Mouse (Mus musculus): ENCODE measurements around the gene Nrap. TPM values are rescaled to one million over a fixed set of nuclear protein-coding genes. Genes with fewer than 3 reads are reported as not detected.

The Nrap gene
- polyA plus RNA-seq, 1 experiment from 2014 or later, result 0.21 TPM

DNA sequence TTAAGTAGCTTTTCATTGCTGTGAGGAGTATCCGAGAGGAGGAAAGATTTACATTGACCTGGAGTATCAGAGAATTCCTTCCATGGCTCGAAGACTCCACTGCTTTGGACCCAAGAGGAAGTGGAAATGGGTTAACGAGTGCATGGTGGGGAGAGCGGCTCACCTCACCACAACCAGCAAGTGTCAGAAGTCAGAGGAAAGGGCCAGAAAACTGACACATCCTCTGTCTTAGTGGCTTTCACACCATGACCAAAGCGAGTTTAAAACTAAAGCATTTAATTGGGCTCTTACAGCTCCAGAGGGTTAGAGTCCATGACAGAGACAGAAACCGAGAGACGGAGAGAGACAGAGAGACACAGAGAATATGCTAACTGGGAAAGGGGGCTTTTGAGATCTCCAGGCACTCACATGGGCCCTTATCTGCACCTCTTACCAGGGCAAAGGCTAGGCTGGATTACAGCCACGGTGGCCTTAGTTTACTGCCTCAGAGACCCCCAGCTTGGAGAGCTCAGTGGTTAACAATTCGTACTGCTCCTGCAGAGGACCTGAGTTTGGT, 3.6 kb upstream of the Nrap start:
- Histone ChIP-seq H3K4me1 (ENCODE audit: control insufficient read depth, insufficient read depth, low read length) (peaks cover 6% of the 10 kb centered on the region), H3K4me3 (ENCODE audit: low read depth, low read length) (no peak overlapping the region), H3K9ac (ENCODE audit: low read length) (no peak overlapping the region), H3K27me3 (ENCODE audit: control insufficient read depth, insufficient read depth, low read length) (no peaks in the 10 kb centered on the region), H3K36me3 (ENCODE audit: control insufficient read depth, insufficient read depth, low read length) (no peaks in the 10 kb centered on the region), H3K27ac (replicated peaks; ENCODE audit: low read depth, low read length) (no peak overlapping the region), H3K4me2 (ENCODE audit: low read depth, severe bottlenecking) (no peak overlapping the region), H3K9me3 (ENCODE audit: control insufficient read depth, low read length) (no peaks in the 10 kb centered on the region)
- 77% methylated on average over 9 of the region's 9 CpGs for WGBS
- DNase-seq (ENCODE audit: low spot score) (no peak), ATAC-seq (ENCODE audit: insufficient number of reproducible peaks, low FRiP score, low TSS enrichment, low read depth) (no peak)

DNA sequence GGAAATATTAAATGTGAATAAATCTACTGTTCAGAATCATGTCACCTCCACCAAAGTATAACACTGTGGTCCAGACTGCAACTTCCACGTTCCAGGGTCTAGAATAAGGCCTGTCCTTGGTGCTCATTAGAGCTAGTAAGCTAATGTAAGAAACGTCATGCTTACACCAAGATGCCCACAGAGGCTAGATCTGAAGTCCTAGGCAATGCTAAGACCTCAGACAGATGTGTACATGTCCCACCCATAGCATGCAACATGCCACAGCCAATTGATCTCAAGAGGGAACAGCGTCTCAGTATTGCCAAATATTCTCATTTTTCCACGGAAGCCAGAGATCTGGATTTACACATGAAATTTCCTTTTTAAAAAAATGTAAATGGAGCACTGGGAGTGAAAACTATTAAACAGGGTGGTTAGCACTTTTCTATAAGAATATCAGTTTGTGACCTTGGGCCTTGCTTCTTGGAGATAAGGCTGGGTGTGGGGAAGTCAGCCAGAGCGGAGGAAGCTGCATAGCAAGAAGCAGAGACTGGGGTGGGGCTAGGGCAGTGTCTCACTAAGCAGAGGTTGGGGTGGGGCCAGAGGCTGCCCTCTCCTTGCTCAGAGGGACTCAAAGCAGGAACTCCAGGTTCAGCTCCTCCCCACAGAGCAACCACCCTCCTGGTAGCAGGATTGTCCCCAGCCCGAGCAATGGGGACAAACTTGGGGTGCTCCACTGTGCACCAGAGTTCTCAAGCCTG, 1.6 kb upstream of the Nrap start:
- ATAC-seq (ENCODE audit: insufficient number of reproducible peaks, low FRiP score, low TSS enrichment, low read depth) (no peak), DNase-seq (ENCODE audit: low spot score) (no peak)
- Histone ChIP-seq H3K27ac (replicated peaks; ENCODE audit: low read depth, low read length) (no peak overlapping the region), H3K9me3 (ENCODE audit: control insufficient read depth, low read length) (no peaks in the 10 kb centered on the region), H3K9ac (ENCODE audit: low read length) (no peak overlapping the region), H3K4me2 (ENCODE audit: low read depth, severe bottlenecking) (no peak overlapping the region), H3K36me3 (ENCODE audit: control insufficient read depth, insufficient read depth, low read length) (no peaks in the 10 kb centered on the region), H3K27me3 (ENCODE audit: control insufficient read depth, insufficient read depth, low read length) (no peaks in the 10 kb centered on the region), H3K4me1 (ENCODE audit: control insufficient read depth, insufficient read depth, low read length) (peaks cover 4% of the 10 kb centered on the region), H3K4me3 (ENCODE audit: low read depth, low read length) (no peak overlapping the region)
- 81% methylated on average over 6 of the region's 6 CpGs for WGBS

DNA sequence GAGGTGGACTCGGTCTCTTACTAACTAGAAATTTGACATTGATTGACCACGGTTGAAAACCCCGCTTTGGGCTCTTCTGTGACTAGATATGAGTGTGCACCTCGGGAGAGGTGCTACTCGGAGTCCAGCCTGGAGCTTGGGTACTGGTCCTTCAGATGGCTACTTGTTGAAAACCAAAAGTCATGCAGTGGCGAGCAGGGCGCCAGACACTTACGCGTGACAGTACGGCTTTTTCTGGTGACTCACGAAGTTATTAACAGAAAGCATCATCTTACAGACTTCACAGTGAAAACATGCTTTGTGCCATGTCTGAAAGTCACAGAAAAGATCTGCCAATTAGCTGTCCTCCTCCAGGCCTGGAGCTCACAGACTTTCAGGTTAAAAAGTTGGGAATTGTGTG, 661 bp downstream of the Nrap start:
- Histone ChIP-seq H3K4me3 (ENCODE audit: low read depth, low read length) (no peak overlapping the region), H3K9ac (ENCODE audit: low read length) (no peak overlapping the region), H3K9me3 (ENCODE audit: control insufficient read depth, low read length) (no peaks in the 10 kb centered on the region), H3K36me3 (ENCODE audit: control insufficient read depth, insufficient read depth, low read length) (no peaks in the 10 kb centered on the region), H3K27ac (replicated peaks; ENCODE audit: low read depth, low read length) (no peak overlapping the region), H3K27me3 (ENCODE audit: control insufficient read depth, insufficient read depth, low read length) (no peaks in the 10 kb centered on the region), H3K4me1 (ENCODE audit: control insufficient read depth, insufficient read depth, low read length) (no peaks in the 10 kb centered on the region), H3K4me2 (ENCODE audit: low read depth, severe bottlenecking) (no peak overlapping the region)
- no peak for DNase-seq (ENCODE audit: low spot score)
- no peak for ATAC-seq (ENCODE audit: insufficient number of reproducible peaks, low FRiP score, low TSS enrichment, low read depth)
- WGBS, result 94% methylated on average over 11 of the region's 11 CpGs

DNA sequence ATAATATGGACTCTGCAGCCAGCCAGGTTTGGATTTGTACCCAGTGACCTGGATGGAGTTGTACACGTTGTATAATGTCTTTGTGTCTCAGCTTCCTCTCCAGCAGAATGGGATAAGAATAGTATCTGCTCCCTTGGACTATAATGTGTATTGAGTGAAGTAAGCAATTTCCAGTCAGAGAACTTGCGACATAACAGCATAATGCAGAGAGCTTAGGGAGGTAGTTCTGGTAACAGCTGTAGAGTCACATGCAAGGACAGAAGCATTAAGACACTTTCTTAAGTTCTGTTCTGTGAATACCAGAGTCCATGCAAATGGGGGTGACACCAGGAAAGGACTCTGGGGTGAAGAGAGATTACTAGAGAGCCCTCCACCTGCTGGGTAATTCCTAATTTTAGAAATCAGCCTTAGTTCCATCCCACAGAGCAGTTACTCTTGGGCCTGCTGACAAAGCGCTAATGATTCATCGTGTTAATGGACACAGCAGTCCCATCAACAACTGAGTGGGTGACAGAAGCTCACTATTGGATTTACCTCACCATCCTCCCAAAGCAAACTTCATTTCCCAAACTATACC, 2.0 kb downstream of the Nrap start:
- DNase-seq (ENCODE audit: low spot score) (no peak), ATAC-seq (ENCODE audit: insufficient number of reproducible peaks, low FRiP score, low TSS enrichment, low read depth) (no peak)
- no peaks in the 10 kb centered on the region for H3K36me3 ChIP-seq (ENCODE audit: control insufficient read depth, insufficient read depth, low read length)
- no peak overlapping the region for H3K27ac ChIP-seq (replicated peaks; ENCODE audit: low read depth, low read length)
- no peak overlapping the region for H3K9ac ChIP-seq (ENCODE audit: low read length)
- H3K4me3 ChIP-seq (ENCODE audit: low read depth, low read length), result no peak overlapping the region
- H3K9me3 ChIP-seq (ENCODE audit: control insufficient read depth, low read length), result no peaks in the 10 kb centered on the region
- H3K4me1 ChIP-seq (ENCODE audit: control insufficient read depth, insufficient read depth, low read length), result no peaks in the 10 kb centered on the region
- no peaks in the 10 kb centered on the region for H3K27me3 ChIP-seq (ENCODE audit: control insufficient read depth, insufficient read depth, low read length)
- WGBS, result 87% methylated on average over 4 of the region's 4 CpGs
- no peak overlapping the region for H3K4me2 ChIP-seq (ENCODE audit: low read depth, severe bottlenecking)

DNA sequence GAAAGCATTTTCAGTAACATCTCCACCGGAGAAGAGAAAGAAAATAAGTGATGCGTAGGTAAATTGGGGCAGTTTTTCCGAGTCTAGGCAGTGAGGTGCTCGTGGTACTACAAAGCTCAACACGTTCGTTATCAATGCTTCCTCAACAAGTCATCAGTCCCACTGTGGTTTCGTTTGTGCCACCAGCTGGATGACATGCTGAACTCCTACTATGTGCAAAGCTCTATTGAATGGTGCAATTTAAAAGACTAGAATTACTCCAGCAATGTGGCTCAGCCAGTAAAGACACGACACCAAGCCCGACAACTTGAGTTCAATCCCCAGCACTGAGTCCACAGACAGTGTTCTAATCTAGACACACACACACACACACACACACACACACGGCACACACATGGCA, 3.7 kb downstream of the Nrap start:
- Histone ChIP-seq H3K9me3 (ENCODE audit: control insufficient read depth, low read length) (no peaks in the 10 kb centered on the region), H3K27me3 (ENCODE audit: control insufficient read depth, insufficient read depth, low read length) (no peaks in the 10 kb centered on the region), H3K4me2 (ENCODE audit: low read depth, severe bottlenecking) (no peak overlapping the region), H3K36me3 (ENCODE audit: control insufficient read depth, insufficient read depth, low read length) (no peaks in the 10 kb centered on the region), H3K9ac (ENCODE audit: low read length) (no peak overlapping the region), H3K4me1 (ENCODE audit: control insufficient read depth, insufficient read depth, low read length) (no peaks in the 10 kb centered on the region), H3K27ac (replicated peaks; ENCODE audit: low read depth, low read length) (no peak overlapping the region), H3K4me3 (ENCODE audit: low read depth, low read length) (no peak overlapping the region)
- no peak for DNase-seq (ENCODE audit: low spot score)
- WGBS, result 94% methylated on average over 10 of the region's 10 CpGs
- no peak for ATAC-seq (ENCODE audit: insufficient number of reproducible peaks, low FRiP score, low TSS enrichment, low read depth)

DNA sequence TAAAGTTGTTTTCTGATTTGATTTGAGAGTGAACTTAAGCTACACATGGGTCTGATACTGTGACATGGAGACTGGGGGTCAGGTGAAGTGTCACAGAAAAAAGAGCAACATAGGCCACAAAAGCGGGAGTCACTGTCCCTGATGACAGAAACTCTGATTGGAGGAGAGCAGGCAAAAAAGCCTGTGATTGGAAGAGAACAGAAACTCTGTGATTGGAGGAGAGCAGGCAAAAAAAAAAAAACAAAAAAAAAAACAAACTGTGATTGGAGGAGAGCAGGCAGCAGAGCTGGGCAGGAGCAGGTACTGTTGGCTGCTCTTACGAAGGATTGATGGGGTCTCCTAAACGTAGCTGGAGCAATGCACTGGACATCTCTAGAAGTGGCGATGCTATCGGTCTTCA, 4.3 kb downstream of the Nrap start:
- no peak overlapping the region for H3K4me3 ChIP-seq (ENCODE audit: low read depth, low read length)
- DNase-seq (ENCODE audit: low spot score), result no peak
- no peaks in the 10 kb centered on the region for H3K27me3 ChIP-seq (ENCODE audit: control insufficient read depth, insufficient read depth, low read length)
- H3K27ac ChIP-seq (replicated peaks; ENCODE audit: low read depth, low read length), result no peak overlapping the region
- no peaks in the 10 kb centered on the region for H3K4me1 ChIP-seq (ENCODE audit: control insufficient read depth, insufficient read depth, low read length)
- no peaks in the 10 kb centered on the region for H3K9me3 ChIP-seq (ENCODE audit: control insufficient read depth, low read length)
- 87% methylated on average over 5 of the region's 5 CpGs for WGBS
- H3K4me2 ChIP-seq (ENCODE audit: low read depth, severe bottlenecking), result no peak overlapping the region
- no peak for ATAC-seq (ENCODE audit: insufficient number of reproducible peaks, low FRiP score, low TSS enrichment, low read depth)
- no peaks in the 10 kb centered on the region for H3K36me3 ChIP-seq (ENCODE audit: control insufficient read depth, insufficient read depth, low read length)
- H3K9ac ChIP-seq (ENCODE audit: low read length), result no peak overlapping the region

DNA sequence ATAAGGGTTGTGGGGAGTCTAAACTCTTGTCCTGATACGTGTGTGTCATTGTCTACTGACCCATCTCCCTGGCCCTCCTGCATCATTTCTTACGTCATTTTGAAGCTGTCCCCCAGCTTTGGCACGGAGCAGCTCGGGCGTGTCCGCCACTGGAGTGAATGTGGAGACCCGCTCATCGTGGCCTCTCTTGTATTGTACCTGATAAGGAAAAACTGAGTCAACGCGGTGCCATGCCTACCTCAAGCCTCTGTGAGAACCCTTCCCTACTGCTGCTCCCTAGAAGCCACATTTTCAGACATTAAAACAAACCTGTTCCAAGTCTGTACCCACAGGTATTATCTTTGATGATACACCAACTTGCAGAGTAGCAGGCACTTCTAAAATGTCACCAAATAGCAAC, 8.4 kb downstream of the Nrap start:
- DNase-seq (ENCODE audit: low spot score) (no peak), ATAC-seq (ENCODE audit: insufficient number of reproducible peaks, low FRiP score, low TSS enrichment, low read depth) (no peak)
- H3K27ac ChIP-seq (replicated peaks; ENCODE audit: low read depth, low read length), result no peak overlapping the region
- no peaks in the 10 kb centered on the region for H3K27me3 ChIP-seq (ENCODE audit: control insufficient read depth, insufficient read depth, low read length)
- no peaks in the 10 kb centered on the region for H3K9me3 ChIP-seq (ENCODE audit: control insufficient read depth, low read length)
- no peak overlapping the region for H3K4me3 ChIP-seq (ENCODE audit: low read depth, low read length)
- H3K4me1 ChIP-seq (ENCODE audit: control insufficient read depth, insufficient read depth, low read length), result no peaks in the 10 kb centered on the region
- no peaks in the 10 kb centered on the region for H3K36me3 ChIP-seq (ENCODE audit: control insufficient read depth, insufficient read depth, low read length)
- H3K4me2 ChIP-seq (ENCODE audit: low read depth, severe bottlenecking), result no peak overlapping the region
- H3K9ac ChIP-seq (ENCODE audit: low read length), result no peak overlapping the region
- WGBS, result 91% methylated on average over 10 of the region's 10 CpGs

DNA sequence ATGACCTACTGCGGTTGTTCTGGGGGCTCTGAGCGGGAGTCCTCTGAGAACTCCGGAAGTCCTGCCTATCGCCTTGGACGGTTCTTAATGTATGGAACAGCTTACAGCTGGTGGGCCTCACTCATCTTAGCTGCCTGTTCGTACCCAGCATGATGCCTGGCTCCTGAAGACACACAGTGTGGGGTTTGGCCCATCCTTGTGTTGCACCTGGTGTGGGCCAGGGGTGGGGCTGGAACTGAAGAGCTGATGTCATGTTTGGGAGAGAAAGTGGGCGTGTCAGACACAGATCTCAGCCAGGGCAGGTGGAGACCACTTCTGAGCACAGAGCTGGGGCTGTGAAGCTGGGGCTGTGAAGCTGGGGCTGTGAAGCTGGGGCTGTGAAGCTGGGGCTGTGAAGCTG, 9.5 kb downstream of the Nrap start:
- Histone ChIP-seq H3K36me3 (ENCODE audit: control insufficient read depth, insufficient read depth, low read length) (no peaks in the 10 kb centered on the region), H3K27me3 (ENCODE audit: control insufficient read depth, insufficient read depth, low read length) (no peaks in the 10 kb centered on the region), H3K4me3 (ENCODE audit: low read depth, low read length) (no peak overlapping the region), H3K9ac (ENCODE audit: low read length) (no peak overlapping the region), H3K4me2 (ENCODE audit: low read depth, severe bottlenecking) (no peak overlapping the region), H3K4me1 (ENCODE audit: control insufficient read depth, insufficient read depth, low read length) (no peaks in the 10 kb centered on the region), H3K27ac (replicated peaks; ENCODE audit: low read depth, low read length) (no peak overlapping the region), H3K9me3 (ENCODE audit: control insufficient read depth, low read length) (no peaks in the 10 kb centered on the region)
- DNase-seq (ENCODE audit: low spot score) (no peak), ATAC-seq (ENCODE audit: insufficient number of reproducible peaks, low FRiP score, low TSS enrichment, low read depth) (no peak)
- WGBS, result 80% methylated on average over 7 of the region's 7 CpGs
